ENCODE assay signal across 24 mouse cellular contexts in the genomic region with DNA sequence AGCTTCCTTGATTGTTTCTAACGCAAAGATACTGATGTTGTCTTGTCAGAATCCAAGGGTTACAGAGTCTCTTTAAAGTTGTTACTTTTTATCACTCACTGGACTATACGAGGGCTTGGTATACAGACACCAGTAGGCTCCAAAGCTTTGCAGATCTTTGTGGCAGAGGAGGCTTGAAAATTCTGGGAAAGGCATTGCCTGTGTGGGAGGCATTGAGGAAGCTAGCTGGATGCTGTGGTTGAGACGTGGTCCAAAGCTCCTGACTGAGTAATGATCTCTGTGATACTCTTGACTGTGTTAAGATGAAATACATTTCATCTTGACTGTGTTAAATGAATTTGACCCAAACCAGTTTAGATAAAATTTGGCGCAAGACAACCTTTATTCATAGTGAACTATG.
"Had no signal": no experiment of that assay in that cellular context is flagged by ENCODE, and none has a peak within 500 bp of the region (broad histone marks: within the 10 kb centered on the region; RNA-seq: fewer than 3 reads in every experiment).

No protein-coding gene starts in this region.

- H3K4me1 ChIP-seq: heart, embryonic 13.5 days; heart, embryonic 15.5 days; limb, embryonic 13.5 days; limb, embryonic 15.5 days; liver, embryonic 12.5 days had no signal

- H3K4me3 ChIP-seq: heart, adult 2 months; heart, embryonic 13.5 days; heart, embryonic 15.5 days; hindbrain, embryonic 13.5 days; hindbrain, embryonic 15.5 days; kidney, embryonic 15.5 days; limb, embryonic 13.5 days; limb, embryonic 15.5 days; liver, embryonic 12.5 days had no signal

- H3K27ac ChIP-seq: heart, adult 2 months; heart, embryonic 13.5 days; heart, embryonic 15.5 days; hindbrain, embryonic 13.5 days; hindbrain, embryonic 15.5 days; hindbrain, postnatal 0 days; kidney, embryonic 15.5 days; kidney, postnatal 0 days; limb, embryonic 13.5 days; limb, embryonic 15.5 days; liver, embryonic 12.5 days; liver, embryonic 14.5 days had no signal

- DNase-seq: gastrocnemius, postnatal 14 days; gastrocnemius, postnatal 36 days; heart, adult 11 months; heart, adult 2 months; heart, postnatal 14 days; heart, postnatal 36 days; kidney, adult 11 months; kidney, adult 2 months; kidney, adult 9 months; kidney, postnatal 14 days; kidney, postnatal 36 days; layer of hippocampus, postnatal 36 days; left cerebral cortex, postnatal 4 days had no signal
